Mouse (Mus musculus) MEL (cell line): ENCODE measurements around the gene Gm16451.
"Not testable (repeated sequence)": the region's sequence is repeated elsewhere in the genome, so short reads cannot be mapped to it uniquely, and the experiment has no call there.

Experiments
- CHD2 ChIP-seq: IDR thresholded peaks from 2 replicates; pipeline ENCODE4 v1.6.1; 2011; ENCODE audit warnings: low read length, improper control_type of control experiment
- CTCF ChIP-seq, 3 experiments: IDR thresholded peaks in 2 of 3; conservative IDR thresholded peaks in 1 of 3; 2 replicates each; pipeline ENCODE4 v1.5.1; 2011 to 2012; ENCODE audit warnings: low read length in 3 of 3, low read depth in 2 of 3, mild to moderate bottlenecking in 2 of 3, improper control_type of control experiment in 1 of 3, inconsistent platforms in 1 of 3, mixed read lengths in 1 of 3, moderate library complexity in 1 of 3; ENCODE audit not compliant: control insufficient read depth in 1 of 3, insufficient read depth in 1 of 3, poor library complexity in 1 of 3, severe bottlenecking in 1 of 3
- EP300 ChIP-seq, 2 experiments: IDR thresholded peaks; 2 replicates each; pipeline ENCODE4 v1.6.1; 2011; ENCODE audit warnings: improper control_type of control experiment in 2 of 2, low read length in 2 of 2, low read depth in 1 of 2, mild to moderate bottlenecking in 1 of 2
- GATA1 ChIP-seq: IDR thresholded peaks from 2 replicates; pipeline ENCODE4 v1.6.1; 2011; ENCODE audit warnings: low read depth, low read length, improper control_type of control experiment
- HCFC1 ChIP-seq: IDR thresholded peaks from 2 replicates; pipeline ENCODE4 v1.6.1; 2012; ENCODE audit warnings: low read depth, mild to moderate bottlenecking, inconsistent platforms, low read length, improper control_type of control experiment, moderate library complexity
- MYC ChIP-seq: IDR thresholded peaks from 2 replicates; pipeline ENCODE4 v1.6.1; 2011; ENCODE audit warnings: low read depth, mild to moderate bottlenecking, low read length, improper control_type of control experiment, moderate library complexity
- POLR2A ChIP-seq, 2 experiments: IDR thresholded peaks; 2 replicates each; pipeline ENCODE4 v1.6.1; 2011 to 2012; ENCODE audit warnings: low read length in 2 of 2, mild to moderate bottlenecking in 2 of 2, control low read depth in 1 of 2, improper control_type of control experiment in 1 of 2, low read depth in 1 of 2, moderate library complexity in 1 of 2; ENCODE audit not compliant: control insufficient read depth in 1 of 2, insufficient read depth in 1 of 2, poor library complexity in 1 of 2
- POLR2AphosphoS5 ChIP-seq: IDR thresholded peaks from 2 replicates; pipeline ENCODE4 v1.6.1; 2012; ENCODE audit warnings: low read depth, borderline replicate concordance, mild to moderate bottlenecking, inconsistent platforms, low read length, moderate library complexity, mixed read lengths
- TCF12 ChIP-seq: IDR thresholded peaks from 2 replicates; pipeline ENCODE4 v1.6.1; 2014; ENCODE audit warnings: low read depth, mild to moderate bottlenecking, inconsistent platforms, low read length, improper control_type of control experiment, moderate library complexity
- UBTF ChIP-seq: IDR thresholded peaks from 2 replicates; pipeline ENCODE4 v1.6.1; 2012; ENCODE audit warnings: low read depth, mild to moderate bottlenecking, inconsistent platforms, low read length, improper control_type of control experiment, moderate library complexity, borderline replicate concordance; ENCODE audit not compliant: insufficient read depth
- ZKSCAN1 ChIP-seq: IDR thresholded peaks from 2 replicates; pipeline ENCODE4 v1.6.1; 2012; ENCODE audit warnings: low read depth, mild to moderate bottlenecking, inconsistent platforms, low read length, improper control_type of control experiment, moderate library complexity

DNA sequence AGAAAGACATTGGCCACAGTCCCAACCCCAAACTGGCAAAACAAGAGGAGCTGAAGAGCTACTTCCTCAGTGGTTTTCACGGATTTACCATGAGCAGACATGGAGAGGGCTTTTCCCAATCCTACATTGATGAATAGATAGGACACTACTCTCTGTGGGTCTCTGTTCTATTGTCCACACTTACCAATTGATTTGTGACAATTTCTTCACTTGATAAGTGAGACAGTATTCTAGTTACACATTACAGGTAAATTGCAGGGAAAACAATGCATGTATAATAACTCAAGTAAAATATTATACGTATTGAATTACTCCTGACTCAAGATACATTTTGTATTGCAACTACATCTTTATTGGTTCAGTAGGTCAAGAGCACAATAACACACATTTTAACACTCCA, at the start of gene Gm16451:
- not testable (repeated sequence) for TF ChIP-seq CTCF (IDR thresholded peaks at IDR 0.05 in 2 of 3, conservative IDR thresholded peaks at IDR 0.05 in 1 of 3; ENCODE audit: control insufficient read depth in 1 of 3, insufficient read depth in 1 of 3, low read depth in 2 of 3, low read length in 3 of 3, poor library complexity in 1 of 3, severe bottlenecking in 1 of 3); HCFC1; TCF12; MYC; ZKSCAN1; EP300 (IDR thresholded peaks at IDR 0.05; ENCODE audit: low read depth in 1 of 2, low read length in 2 of 2); GATA1; POLR2A (IDR thresholded peaks at IDR 0.05; ENCODE audit: control insufficient read depth in 1 of 2, insufficient read depth in 1 of 2, low read depth in 1 of 2, low read length in 2 of 2, poor library complexity in 1 of 2); UBTF; CHD2; POLR2AphosphoS5
